Mouse (Mus musculus): Measurements from ENCODE around the gene Prkar1b.

Prkar1b gene

DNA sequence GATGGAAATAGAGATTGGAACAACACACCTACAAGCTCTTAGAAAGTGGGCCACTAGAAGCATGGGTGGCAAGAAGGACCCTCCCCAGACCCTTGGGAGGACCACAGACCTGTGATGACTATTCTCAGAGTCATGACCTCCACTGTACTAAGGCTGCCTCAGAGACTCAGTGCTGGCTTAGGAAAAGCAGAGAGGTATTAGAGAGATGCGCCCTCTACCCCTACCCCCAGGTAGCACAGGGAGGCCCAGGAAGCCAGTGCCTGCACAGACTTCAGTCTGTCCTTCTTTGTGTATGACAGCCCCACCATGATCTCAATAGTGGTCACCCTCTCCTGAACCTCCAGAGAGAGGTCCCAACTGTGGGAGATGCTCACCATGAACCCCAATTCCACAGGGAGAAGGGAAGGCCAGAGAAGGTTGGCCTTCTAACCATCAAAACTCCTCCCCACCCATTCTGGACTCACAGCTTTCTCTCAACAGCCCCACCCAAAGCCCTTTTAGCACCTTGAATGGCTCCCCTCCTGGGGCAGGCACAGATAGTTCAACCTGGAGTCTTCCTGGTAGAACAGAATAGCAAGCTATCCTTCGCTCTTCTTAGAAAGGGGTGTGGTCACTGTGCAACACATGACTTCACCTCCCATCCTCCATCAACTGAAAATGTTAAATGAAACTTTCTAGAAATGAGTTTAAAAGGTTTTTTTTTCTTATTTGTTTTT, 39.5 kb downstream of the Prkar1b start:
- DNase-seq (ENCODE audit: low spot score in 2 of 2): no peak

- DNase-seq (ENCODE audit: low spot score in 2 of 2): no peak
Measured at GRCm38 (mm10) chr5:139107815-139108214, 42.0 kb downstream of the Prkar1b start.

DNA sequence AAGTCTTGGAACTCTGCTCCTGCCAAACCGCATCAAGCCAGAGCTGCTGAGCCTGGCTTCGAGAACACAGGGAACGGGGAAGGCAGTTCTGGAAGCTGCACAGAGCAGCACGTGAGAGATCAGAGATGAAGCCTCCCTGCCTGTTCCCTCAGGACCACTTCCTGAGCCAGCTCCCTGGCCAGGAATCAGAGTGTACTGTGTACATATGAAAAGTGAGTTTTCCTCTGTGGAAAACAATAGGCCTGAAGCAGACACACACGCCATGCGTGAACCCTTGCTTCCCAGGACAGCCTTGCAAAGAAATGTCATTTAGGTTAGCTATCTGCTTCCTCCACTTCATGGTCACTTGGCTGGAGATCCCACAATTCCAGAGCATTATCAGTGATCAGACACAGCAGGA, 48.0 kb downstream of the Prkar1b start:
- DNase-seq (ENCODE audit: low spot score in 2 of 2): no peak

DNA sequence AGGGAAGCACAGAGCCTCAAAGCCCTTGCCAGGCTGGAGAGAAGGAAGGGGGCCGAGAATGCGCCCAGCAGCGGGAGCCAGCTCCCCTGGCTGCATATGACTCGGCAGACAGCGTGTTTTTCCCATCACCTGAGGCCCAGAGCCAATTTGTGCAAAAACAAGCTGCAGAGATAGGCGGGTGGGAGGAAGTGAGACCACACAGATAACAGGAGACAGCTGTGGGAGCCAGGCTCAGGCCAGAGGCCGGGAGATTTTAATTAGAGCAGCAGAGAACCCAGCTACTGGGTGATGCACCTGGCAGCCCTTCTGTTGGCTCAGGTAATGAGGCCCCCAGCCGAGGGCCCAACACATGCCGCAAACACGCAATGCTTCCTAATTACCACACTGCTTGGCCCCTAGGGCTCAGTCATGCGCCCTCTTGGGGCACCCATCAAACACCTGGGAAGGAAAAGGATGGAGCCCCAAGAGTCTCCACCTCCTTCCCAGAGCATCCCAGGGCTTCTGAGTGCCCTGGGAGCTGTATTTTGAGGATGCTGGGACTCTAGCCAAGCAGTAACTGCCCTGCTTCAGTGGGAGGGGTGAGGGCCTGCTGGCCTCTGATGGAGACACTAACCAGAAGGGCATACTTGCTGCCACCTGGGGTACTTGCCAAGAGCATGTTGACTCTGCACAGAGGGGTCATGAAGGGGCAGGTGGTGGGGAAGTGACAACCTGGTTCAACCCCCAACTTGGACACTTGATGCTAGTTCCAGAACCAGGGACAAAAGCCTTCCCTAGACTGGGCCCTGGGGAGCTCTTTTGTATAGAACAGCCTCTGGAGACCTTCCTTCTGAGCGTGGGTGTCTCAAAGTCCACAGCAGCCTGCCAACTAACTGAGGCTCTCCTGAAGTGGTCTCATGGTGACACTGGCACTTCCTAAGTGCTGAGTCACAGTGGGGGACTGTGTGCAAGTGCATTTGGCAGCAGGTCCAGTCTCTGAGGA, 50.5 kb downstream of the Prkar1b start:
- DNase-seq (ENCODE audit: low spot score in 2 of 2): no peak

- no peak for DNase-seq (ENCODE audit: low spot score in 2 of 2)
Measured at GRCm38 (mm10) chr5:139095297-139096110, 54.3 kb downstream of the Prkar1b start.

GRCm38 (mm10) chr5:139093534-139093933, 56.3 kb downstream of the Prkar1b start:
- no peak for DNase-seq (ENCODE audit: low spot score in 2 of 2)

- DNase-seq (ENCODE audit: low spot score in 2 of 2): no peak
Measured at GRCm38 (mm10) chr5:139091713-139092112, 58.1 kb downstream of the Prkar1b start.

- DNase-seq (ENCODE audit: low spot score in 2 of 2): no peak
Measured at GRCm38 (mm10) chr5:139090162-139090561, 59.6 kb downstream of the Prkar1b start.

DNA sequence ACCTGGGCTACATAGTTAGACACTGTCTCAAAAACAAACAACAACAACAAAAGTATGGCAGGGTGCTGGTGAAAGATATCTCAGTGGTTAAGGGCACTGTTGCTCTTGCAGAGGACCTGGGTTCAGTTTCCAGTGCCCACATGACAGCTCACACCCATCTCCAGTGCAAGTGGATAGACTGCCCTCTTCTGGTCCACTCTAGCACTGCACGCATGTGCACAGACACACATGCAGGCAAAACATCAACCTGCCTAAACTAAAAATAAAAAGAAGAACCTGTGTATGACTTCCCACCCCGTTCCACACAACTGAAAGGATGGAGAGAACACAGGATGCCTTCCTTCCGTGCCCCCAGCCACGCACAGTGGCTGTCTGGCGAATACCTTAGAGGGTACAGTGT, 61.6 kb downstream of the Prkar1b start:
- peak in 1 of 2 experiments; percentile 37 for DNase-seq (ENCODE audit: low spot score in 2 of 2)

DNA sequence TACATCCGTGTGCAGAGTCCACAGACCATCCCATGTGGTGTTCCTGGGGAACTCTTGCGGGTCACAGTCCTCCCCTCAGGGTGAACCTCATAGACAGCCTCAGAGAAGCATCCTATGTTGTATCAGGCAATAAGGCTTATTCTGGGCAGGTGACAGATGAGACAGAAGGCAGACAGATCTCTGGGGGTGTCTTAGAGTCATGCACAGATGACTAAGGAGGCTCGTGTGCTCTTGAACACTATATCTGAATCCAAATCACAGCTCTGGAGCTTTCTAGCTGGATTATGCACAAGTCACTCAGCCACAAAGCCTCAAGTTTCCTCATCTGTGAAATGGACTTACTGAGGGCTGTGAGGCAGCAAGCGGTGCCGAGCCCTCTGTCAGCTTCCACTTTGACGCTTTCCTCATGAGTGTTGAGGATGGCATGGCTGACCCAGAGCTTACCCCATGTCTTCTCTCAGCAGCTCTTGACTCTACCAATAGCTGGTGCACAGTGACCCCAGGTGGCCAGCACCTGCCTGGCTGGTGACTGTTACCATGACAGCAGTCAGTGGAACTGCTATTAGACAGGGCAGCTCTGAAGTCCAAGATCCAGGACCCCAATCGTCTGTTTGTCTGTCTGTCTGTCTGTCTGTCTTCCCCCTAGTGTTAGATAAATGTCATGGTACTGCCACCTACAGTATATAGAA, 64.8 kb downstream of the Prkar1b start:
- peak in 1 of 2 experiments; percentile 40 for DNase-seq (ENCODE audit: low spot score in 2 of 2)

- DNase-seq (ENCODE audit: low spot score in 2 of 2): no peak
Measured at GRCm38 (mm10) chr5:139084302-139084701, 65.5 kb downstream of the Prkar1b start.

DNA sequence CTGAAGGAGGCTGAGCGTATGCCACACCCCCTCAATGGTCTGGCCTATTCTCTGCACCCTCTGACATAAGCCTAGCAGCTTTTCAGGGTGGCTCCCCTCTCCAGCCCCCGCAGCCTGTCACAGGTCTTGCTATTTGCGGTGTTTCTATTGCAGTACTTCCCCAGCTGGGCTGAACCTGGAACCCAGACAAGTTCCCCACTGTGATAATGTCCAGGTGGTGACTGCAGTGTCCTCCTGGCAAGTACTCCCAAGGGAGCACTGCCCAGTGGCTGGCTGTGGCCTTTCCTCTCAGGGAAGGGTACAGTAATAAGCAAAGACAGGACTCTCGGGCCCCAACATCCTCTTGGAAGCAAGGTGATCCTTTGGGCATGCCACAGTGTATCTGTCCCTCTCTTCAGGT, 66.0 kb downstream of the Prkar1b start:
- no peak for DNase-seq (ENCODE audit: low spot score in 2 of 2)

- no peak for DNase-seq (ENCODE audit: low spot score in 2 of 2)
Measured at GRCm38 (mm10) chr5:139081370-139081769, 68.4 kb downstream of the Prkar1b start.

- DNase-seq (ENCODE audit: low spot score in 2 of 2): no peak
Measured at GRCm38 (mm10) chr5:139078156-139078462, 71.7 kb downstream of the Prkar1b start.

DNA sequence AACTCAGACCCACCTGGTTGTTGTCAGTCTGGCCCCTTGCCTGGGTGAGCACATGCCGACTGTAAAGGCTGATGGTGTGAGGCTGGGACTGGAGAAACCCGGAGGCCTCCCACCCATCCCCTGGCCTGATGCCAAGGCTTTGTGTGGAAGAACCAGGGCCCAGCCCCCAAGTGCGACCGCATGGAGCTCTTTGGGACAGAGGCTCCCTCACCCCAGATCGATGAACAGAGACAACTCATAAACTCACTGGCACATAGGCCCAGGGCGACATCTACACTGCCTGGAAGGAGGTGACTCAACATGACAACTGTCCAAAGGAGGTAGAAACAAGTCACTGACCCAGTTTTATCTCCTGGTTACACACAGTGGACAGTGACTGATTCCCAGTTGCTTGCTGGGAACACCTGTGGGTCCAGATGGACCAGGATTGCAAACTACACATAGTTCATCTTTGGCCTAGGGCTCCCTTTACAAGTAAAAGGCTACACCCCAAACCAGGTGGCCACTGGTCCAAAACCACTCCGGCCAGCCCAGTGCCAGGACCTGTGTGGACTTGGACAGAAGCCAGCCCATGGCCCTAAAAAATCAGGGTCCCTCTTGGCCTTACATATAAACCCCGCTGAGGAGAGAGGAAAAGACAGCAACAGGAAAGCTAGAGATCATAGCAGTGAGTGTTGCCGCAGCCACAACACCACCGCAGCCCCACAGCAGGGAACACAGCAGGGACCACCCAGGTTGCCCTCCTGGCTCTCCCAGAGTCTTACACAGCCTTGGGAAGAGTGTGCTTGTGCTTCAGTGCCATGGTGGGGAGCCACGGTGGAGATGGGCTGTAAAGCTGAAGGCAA, 72.3 kb downstream of the Prkar1b start:
- no peak for DNase-seq (ENCODE audit: low spot score in 2 of 2)

DNA sequence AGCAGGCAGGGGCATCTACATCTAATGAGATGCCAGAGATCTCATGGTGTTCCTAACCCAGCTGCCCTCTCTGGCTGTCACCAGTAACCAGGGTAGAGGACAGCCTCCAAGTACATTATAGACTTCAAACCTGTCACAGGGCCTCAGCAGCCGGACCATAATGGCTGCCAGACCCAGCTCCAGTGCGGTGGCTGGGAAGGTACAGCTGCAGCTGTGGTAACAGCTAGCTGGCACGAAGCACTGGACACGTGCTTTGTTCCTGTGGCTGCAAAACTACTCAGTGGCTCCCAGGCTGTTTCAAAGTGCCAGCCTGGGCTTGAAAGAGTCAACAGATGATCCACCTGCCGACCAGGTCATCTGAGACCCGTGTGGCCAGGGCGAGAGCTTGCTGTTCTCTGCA, 73.4 kb downstream of the Prkar1b start:
- no peak for DNase-seq (ENCODE audit: low spot score in 2 of 2)

DNA sequence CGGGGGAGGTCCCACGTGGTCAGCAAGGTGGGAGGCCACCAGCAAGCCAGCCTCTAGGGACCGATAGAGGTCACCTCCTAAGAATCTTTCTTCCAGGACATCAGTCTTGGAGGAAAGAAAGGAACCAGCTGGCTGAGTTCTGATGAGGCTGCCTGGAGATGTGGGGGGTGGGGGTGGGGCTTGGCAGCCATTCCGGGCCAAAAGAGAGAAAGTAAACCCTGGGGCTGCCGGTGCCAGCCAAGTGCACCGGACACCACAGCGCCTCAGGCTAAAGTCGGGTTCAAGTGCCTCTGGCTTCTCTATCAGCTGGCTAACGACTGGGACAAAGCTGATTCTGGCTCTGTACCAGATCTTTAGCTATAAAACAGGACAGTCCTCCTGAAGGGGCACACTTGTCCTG, 74.0 kb downstream of the Prkar1b start:
- no peak for DNase-seq (ENCODE audit: low spot score in 2 of 2)

DNA sequence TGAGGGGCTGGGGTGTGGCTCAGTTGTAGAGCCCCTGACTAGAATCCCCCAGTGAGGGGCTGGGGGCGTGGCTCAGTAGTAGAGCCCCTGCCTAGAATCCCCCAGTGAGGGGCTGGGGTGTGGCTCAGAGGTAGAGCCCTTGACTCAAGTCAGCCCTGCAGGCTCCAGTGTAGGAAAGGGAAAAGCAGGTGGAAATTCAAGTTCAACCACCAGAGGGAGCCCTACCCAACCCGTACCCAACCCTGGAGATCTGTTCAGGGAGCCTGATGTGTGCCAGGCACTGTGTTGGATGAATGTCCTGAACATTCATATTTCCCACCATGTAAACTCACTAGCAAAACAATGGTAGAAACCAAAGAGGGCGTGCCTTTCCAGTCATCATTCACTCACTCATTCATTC, 74.7 kb downstream of the Prkar1b start:
- DNase-seq (ENCODE audit: low spot score in 2 of 2): peak; percentile 55 to 76

DNA sequence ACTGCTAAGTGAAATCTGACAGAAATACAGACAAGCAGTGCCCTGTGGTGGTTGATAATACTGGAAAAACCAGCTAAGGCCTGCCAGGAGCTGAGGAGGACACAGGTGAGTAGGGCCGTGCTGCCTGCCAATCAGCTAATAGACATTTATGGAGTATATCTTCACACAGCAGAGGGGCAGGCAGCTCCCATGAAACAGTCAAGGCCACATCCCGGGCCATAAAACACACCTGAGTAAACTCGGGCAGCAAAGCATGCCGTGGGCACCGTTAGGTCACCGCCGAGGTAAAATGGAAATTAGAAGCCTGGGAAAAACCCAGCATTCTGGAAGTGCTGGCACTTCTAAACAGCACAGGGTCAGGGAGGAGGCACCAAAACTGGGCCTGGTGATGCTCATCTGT, 75.8 kb downstream of the Prkar1b start:
- no peak for DNase-seq (ENCODE audit: low spot score in 2 of 2)

GRCm38 (mm10) chr5:139072866-139073265, 76.9 kb downstream of the Prkar1b start:
- DNase-seq (ENCODE audit: low spot score in 2 of 2): no peak
